Comparison of ENCODE assay signal across 22 mouse cellular contexts in the genomic region with DNA sequence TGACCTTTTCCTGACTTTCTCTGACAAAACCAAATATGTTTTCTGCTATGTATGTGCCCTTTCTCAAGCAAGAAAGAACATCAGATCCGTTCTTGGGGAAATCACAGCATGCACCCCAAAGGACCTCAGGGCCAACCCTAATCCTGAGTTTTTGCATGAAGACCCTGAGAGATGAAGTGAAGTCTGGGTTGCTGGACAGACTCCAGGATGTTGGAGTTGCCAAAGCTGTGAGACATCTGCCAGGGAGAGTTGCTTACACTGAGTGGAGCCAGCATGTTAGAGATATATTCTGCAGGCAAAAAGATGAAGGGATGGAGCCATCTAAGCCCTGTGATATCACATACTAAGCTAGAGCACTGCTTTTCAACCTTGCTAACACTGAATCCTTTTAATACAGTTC. TPM values are rescaled to one million over a fixed set of nuclear protein-coding genes. Genes with fewer than 3 reads are reported as not detected.
DNase-seq lines count a peak whose midpoint lies in the region; ATAC-seq and TF ChIP-seq lines count a peak whose summit lies in the region.
"Had no signal": no experiment of that assay in that cellular context is flagged by ENCODE, and none has a peak within 500 bp of the region (broad histone marks: within the 10 kb centered on the region; RNA-seq: fewer than 3 reads in every experiment).

No protein-coding gene starts in this region.

- no peak overlapping the region for H3K27ac ChIP-seq in forebrain, embryonic 14.5 days (ENCODE audit: low read depth, low read length)
- no peak overlapping the region for H3K27ac ChIP-seq in forebrain, embryonic 13.5 days
- no peak overlapping the region for H3K27ac ChIP-seq in lung, embryonic 14.5 days (ENCODE audit: low read depth)
- H3K27ac ChIP-seq in midbrain, postnatal 0 days (ENCODE audit: low read depth, low read length) = no peak overlapping the region
- no peak overlapping the region for H3K27ac ChIP-seq in midbrain, embryonic 16.5 days (ENCODE audit: low read length)
- H3K27ac ChIP-seq: embryonic facial prominence, embryonic 12.5 days; forebrain, embryonic 12.5 days; heart, embryonic 13.5 days; hindbrain, embryonic 12.5 days had no signal

- H3K9me3 ChIP-seq in forebrain, embryonic 14.5 days (replicated peaks; ENCODE audit: control insufficient read depth, low read length) = no peaks in the 10 kb centered on the region
- no peaks in the 10 kb centered on the region for H3K9me3 ChIP-seq in forebrain, embryonic 13.5 days (replicated peaks)
- no peaks in the 10 kb centered on the region for H3K9me3 ChIP-seq in lung, embryonic 14.5 days (ENCODE audit: low read depth, low read length)
- no peaks in the 10 kb centered on the region for H3K9me3 ChIP-seq in midbrain, postnatal 0 days (ENCODE audit: low read length)
- no peaks in the 10 kb centered on the region for H3K9me3 ChIP-seq in midbrain, embryonic 16.5 days (replicated peaks; ENCODE audit: control insufficient read depth, low read length, poor library complexity, severe bottlenecking)
- H3K9me3 ChIP-seq: embryonic facial prominence, embryonic 12.5 days; forebrain, embryonic 12.5 days; heart, embryonic 13.5 days; hindbrain, embryonic 12.5 days had no signal

- 0 out of 2 replicates have a peak, but pooled peaks cover 2% of the 10 kb centered on the region for H3K4me1 ChIP-seq in forebrain, embryonic 14.5 days (ENCODE audit: control insufficient read depth, insufficient read depth, low read length)
- no peaks in the 10 kb centered on the region for H3K4me1 ChIP-seq in forebrain, embryonic 13.5 days
- H3K4me1 ChIP-seq in lung, embryonic 14.5 days (ENCODE audit: insufficient read depth) = no peaks in the 10 kb centered on the region
- H3K4me1 ChIP-seq in midbrain, postnatal 0 days (ENCODE audit: insufficient read depth, low read length) = no peaks in the 10 kb centered on the region
- 0 out of 2 replicates have a peak, but pooled peaks cover 3% of the 10 kb centered on the region for H3K4me1 ChIP-seq in midbrain, embryonic 16.5 days (ENCODE audit: control insufficient read depth, insufficient read depth, low read length)
- H3K4me1 ChIP-seq: embryonic facial prominence, embryonic 12.5 days; forebrain, embryonic 12.5 days; heart, embryonic 13.5 days; hindbrain, embryonic 12.5 days had no signal

- DNase-seq in forebrain, embryonic 14.5 days (ENCODE audit: low spot score) = peak; percentile 18
- peak; percentile 66 for DNase-seq in lung, embryonic 14.5 days
- DNase-seq in lung, postnatal 14 days = no peak
- DNase-seq in midbrain, postnatal 0 days (ENCODE audit: low spot score) = peak; percentile 53
- DNase-seq: adrenal gland, adult 8-10 months; cerebellum, adult 11-12 months; cerebellum, adult 9-11 months; gastrocnemius, postnatal 36 days; heart, adult 11 months; heart, postnatal 36 days had no signal

- 78% methylated on average over 1 of the region's 1 CpGs for WGBS in forebrain, embryonic 14.5 days
- 91% methylated on average over 1 of the region's 1 CpGs for WGBS in forebrain, embryonic 13.5 days
- 53% methylated on average over 1 of the region's 1 CpGs for WGBS in lung, embryonic 14.5 days
- WGBS in midbrain, postnatal 0 days = 73% methylated on average over 1 of the region's 1 CpGs
- WGBS in midbrain, embryonic 16.5 days = 50% methylated on average over 1 of the region's 1 CpGs

- ATAC-seq in forebrain, embryonic 14.5 days = no peak
- no peak for ATAC-seq in forebrain, embryonic 13.5 days
- no peak for ATAC-seq in lung, embryonic 14.5 days (ENCODE audit: insufficient read depth)
- ATAC-seq in midbrain, postnatal 0 days (ENCODE audit: low FRiP score) = no peak
- no peak for ATAC-seq in midbrain, embryonic 16.5 days
- ATAC-seq: hindbrain, embryonic 16.5 days had no signal

- H3K36me3 ChIP-seq in forebrain, embryonic 14.5 days (ENCODE audit: control insufficient read depth, insufficient read depth, low read length) = no peaks in the 10 kb centered on the region
- H3K36me3 ChIP-seq in forebrain, embryonic 13.5 days (ENCODE audit: poor library complexity, severe bottlenecking) = no peaks in the 10 kb centered on the region
- no peaks in the 10 kb centered on the region for H3K36me3 ChIP-seq in lung, embryonic 14.5 days (ENCODE audit: insufficient read depth)
- H3K36me3 ChIP-seq in midbrain, postnatal 0 days (ENCODE audit: insufficient read depth, low read length) = no peaks in the 10 kb centered on the region
- H3K36me3 ChIP-seq in midbrain, embryonic 16.5 days (ENCODE audit: control insufficient read depth, insufficient read depth, low read length) = no peaks in the 10 kb centered on the region
- H3K36me3 ChIP-seq: embryonic facial prominence, embryonic 12.5 days; forebrain, embryonic 12.5 days; heart, embryonic 13.5 days; hindbrain, embryonic 12.5 days had no signal

- no peaks in the 10 kb centered on the region for H3K27me3 ChIP-seq in forebrain, embryonic 14.5 days (replicated peaks; ENCODE audit: control insufficient read depth, insufficient read depth, low read length)
- H3K27me3 ChIP-seq in forebrain, embryonic 13.5 days = no peaks in the 10 kb centered on the region
- H3K27me3 ChIP-seq in lung, embryonic 14.5 days (ENCODE audit: insufficient read depth, low read length) = no peaks in the 10 kb centered on the region
- H3K27me3 ChIP-seq in midbrain, postnatal 0 days (ENCODE audit: insufficient read depth, low read length) = no peaks in the 10 kb centered on the region
- no peaks in the 10 kb centered on the region for H3K27me3 ChIP-seq in midbrain, embryonic 16.5 days (ENCODE audit: control insufficient read depth, insufficient read depth, low read depth, low read length)
- H3K27me3 ChIP-seq: embryonic facial prominence, embryonic 12.5 days; forebrain, embryonic 12.5 days; heart, embryonic 13.5 days; hindbrain, embryonic 12.5 days had no signal

- no peak overlapping the region for H3K4me3 ChIP-seq in forebrain, embryonic 14.5 days (ENCODE audit: low read depth, low read length)
- H3K4me3 ChIP-seq in forebrain, embryonic 13.5 days = no peak overlapping the region
- no peak overlapping the region for H3K4me3 ChIP-seq in lung, embryonic 14.5 days (ENCODE audit: low read depth, low read length)
- H3K4me3 ChIP-seq in midbrain, postnatal 0 days (ENCODE audit: low read depth, low read length) = no peak overlapping the region
- no peak overlapping the region for H3K4me3 ChIP-seq in midbrain, embryonic 16.5 days (ENCODE audit: low read depth, low read length)
- H3K4me3 ChIP-seq: embryonic facial prominence, embryonic 12.5 days; forebrain, embryonic 12.5 days; heart, embryonic 13.5 days; hindbrain, embryonic 12.5 days had no signal

- no peak overlapping the region for H3K9ac ChIP-seq in forebrain, embryonic 14.5 days (ENCODE audit: low read length)
- H3K9ac ChIP-seq in forebrain, embryonic 13.5 days = no peak overlapping the region
- H3K9ac ChIP-seq in lung, embryonic 14.5 days = no peak overlapping the region
- H3K9ac ChIP-seq in midbrain, postnatal 0 days (replicated peaks; ENCODE audit: low read length, poor library complexity, severe bottlenecking) = no peak overlapping the region
- no peak overlapping the region for H3K9ac ChIP-seq in midbrain, embryonic 16.5 days (ENCODE audit: low read depth, low read length)
- H3K9ac ChIP-seq: embryonic facial prominence, embryonic 12.5 days; forebrain, embryonic 12.5 days; heart, embryonic 13.5 days; hindbrain, embryonic 12.5 days had no signal

- H3K4me2 ChIP-seq in forebrain, embryonic 14.5 days (ENCODE audit: low read length) = no peak overlapping the region
- no peak overlapping the region for H3K4me2 ChIP-seq in forebrain, embryonic 13.5 days
- no peak overlapping the region for H3K4me2 ChIP-seq in lung, embryonic 14.5 days
- no peak overlapping the region for H3K4me2 ChIP-seq in midbrain, postnatal 0 days (ENCODE audit: low read depth, low read length, poor library complexity, severe bottlenecking)
- no peak overlapping the region for H3K4me2 ChIP-seq in midbrain, embryonic 16.5 days (ENCODE audit: low read length)
- H3K4me2 ChIP-seq: embryonic facial prominence, embryonic 12.5 days; forebrain, embryonic 12.5 days; heart, embryonic 13.5 days; hindbrain, embryonic 12.5 days had no signal

- TF ChIP-seq CTCF in lung, embryonic 14.5 days (IDR thresholded peaks at IDR 0.05; ENCODE audit: low read depth) = no peak
- TF ChIP-seq CTCF in midbrain, postnatal 0 days (IDR thresholded peaks at IDR 0.05) = no peak

RNA-seq across cellular contexts. Expression of a gene that starts 34.3 kb away (rescaled TPM):
- polyA plus RNA-seq in forebrain, embryonic 14.5 days (2014; fragmentation: Nextera tagmentation; extraction: Ambion mirVana) = 3.3 and 4.7 TPM in 2 replicates
- polyA plus RNA-seq in forebrain, embryonic 13.5 days (2015; fragmentation: Nextera tagmentation; extraction: Ambion mirVana) = 2.6 and 3.2 TPM in 2 replicates
- polyA plus RNA-seq in lung, embryonic 14.5 days (2014; fragmentation: Nextera tagmentation; extraction: Ambion mirVana) = 56.2 and 61.7 TPM in 2 replicates
- not detected in 2 replicates for total RNA-seq in midbrain, postnatal 0 days (2014; rRNA removed)
- 0.93 and 1.8 TPM in 2 replicates for polyA plus RNA-seq in midbrain, postnatal 0 days (2015; fragmentation: Nextera tagmentation; extraction: Ambion mirVana)
- polyA plus RNA-seq in midbrain, embryonic 16.5 days (2015; fragmentation: Nextera tagmentation; extraction: Ambion mirVana) = 1.0 and 2.7 TPM in 2 replicates
- total RNA-seq: adrenal gland, adult 8-10 months; adrenal gland, postnatal 36 days; ES-E14; gastrocnemius, adult 8-10 months; gastrocnemius, postnatal 36 days; heart, postnatal 36 days had no signal
- polyA plus RNA-seq: cortical plate, adult 2 months; heart, postnatal 0 days had no signal

Comparison
In these comparisons a context has a peak if more than half of its experiments do, and no peak if none do; other contexts are left out.
1. RNA of a gene that starts 34.3 kb away (polyA plus RNA-seq): 56.2 to 61.7 TPM in lung, embryonic 14.5 days; 3.3 to 4.7 TPM in forebrain, embryonic 14.5 days, 2.6 to 3.2 TPM in forebrain, embryonic 13.5 days, 0.93 to 1.8 TPM in midbrain, postnatal 0 days and 1.0 to 2.7 TPM in midbrain, embryonic 16.5 days; every median in the first group is over 10 times any median in the second.